Mouse (Mus musculus): ENCODE measurements around the gene Ybx2. TPM values are rescaled to one million over a fixed set of nuclear protein-coding genes. Genes with fewer than 3 reads are reported as not detected.

Ybx2 gene
- polyA plus RNA-seq, 1 experiment from 2014 or later, result 0.20 TPM

Small RNA genes within 50 kb of the gene (microRNA-seq; reads per million reads assigned to microRNA genes)
- 1.1 reads per million for gene Gm44349

Other genes starting within 250 kb of the Ybx2 start
- gene Tnfsf12, start 239.9 kb upstream of the Ybx2 start, polyA plus RNA-seq (2016; fragmentation: Nextera tagmentation; extraction: Ambion mirVana), result 3.3 and 3.6 TPM in 2 replicates
- gene Tnfsfm13, start 239.7 kb upstream of the Ybx2 start, polyA plus RNA-seq (2016; fragmentation: Nextera tagmentation; extraction: Ambion mirVana), result 0.72 and 0.98 TPM in 2 replicates
- gene Polr2a, start 177.2 kb upstream of the Ybx2 start, polyA plus RNA-seq (2016; fragmentation: Nextera tagmentation; extraction: Ambion mirVana), result 17.4 and 20.2 TPM in 2 replicates
- gene Slc35g3, start 173.8 kb upstream of the Ybx2 start, polyA plus RNA-seq (2016; fragmentation: Nextera tagmentation; extraction: Ambion mirVana), result not detected in 2 replicates
- gene Zbtb4, start 169.9 kb upstream of the Ybx2 start, polyA plus RNA-seq (2016; fragmentation: Nextera tagmentation; extraction: Ambion mirVana), result 0.43 and 0.70 TPM in 2 replicates
- gene Chrnb1, start 139.9 kb upstream of the Ybx2 start, polyA plus RNA-seq (2016; fragmentation: Nextera tagmentation; extraction: Ambion mirVana), result 0.63 and 0.64 TPM in 2 replicates
- 0.45 and 0.48 TPM in 2 replicates for gene Fgf11, start 133.9 kb upstream of the Ybx2 start, polyA plus RNA-seq (2016; fragmentation: Nextera tagmentation; extraction: Ambion mirVana)
- gene Tmem102, start 130.2 kb upstream of the Ybx2 start, polyA plus RNA-seq (2016; fragmentation: Nextera tagmentation; extraction: Ambion mirVana), result 0.59 and 0.72 TPM in 2 replicates
- gene Gm39566, start 120.5 kb upstream of the Ybx2 start, polyA plus RNA-seq (2016; fragmentation: Nextera tagmentation; extraction: Ambion mirVana), result not detected in 2 replicates
- not detected in 2 replicates for gene Spem2, start 117.3 kb upstream of the Ybx2 start, polyA plus RNA-seq (2016; fragmentation: Nextera tagmentation; extraction: Ambion mirVana)
- not detected in 2 replicates for gene Spem1, start 113.6 kb upstream of the Ybx2 start, polyA plus RNA-seq (2016; fragmentation: Nextera tagmentation; extraction: Ambion mirVana)
- 1.3 and 1.4 TPM in 2 replicates for gene Nlgn2, start 98.0 kb upstream of the Ybx2 start, polyA plus RNA-seq (2016; fragmentation: Nextera tagmentation; extraction: Ambion mirVana)
- 330 and 338 TPM in 2 replicates for gene Tmem256, start 97.3 kb upstream of the Ybx2 start, polyA plus RNA-seq (2016; fragmentation: Nextera tagmentation; extraction: Ambion mirVana)
- 37.0 and 37.7 TPM in 2 replicates for gene Plscr3, start 89.4 kb upstream of the Ybx2 start, polyA plus RNA-seq (2016; fragmentation: Nextera tagmentation; extraction: Ambion mirVana)
- 1.2 and 1.4 TPM in 2 replicates for gene Tnk1, start 77.1 kb upstream of the Ybx2 start, polyA plus RNA-seq (2016; fragmentation: Nextera tagmentation; extraction: Ambion mirVana)
- gene Tmem95, start 57.8 kb upstream of the Ybx2 start, polyA plus RNA-seq (2016; fragmentation: Nextera tagmentation; extraction: Ambion mirVana), result not detected in 2 replicates
- gene Kctd11, start 54.4 kb upstream of the Ybx2 start, polyA plus RNA-seq (2016; fragmentation: Nextera tagmentation; extraction: Ambion mirVana), result 1.3 TPM in 2 replicates
- 7.6 and 8.1 TPM in 2 replicates for gene Acap1, start 40.3 kb upstream of the Ybx2 start, polyA plus RNA-seq (2016; fragmentation: Nextera tagmentation; extraction: Ambion mirVana)
- 2.3 TPM in 2 replicates for gene 2810408A11Rik, start 34.8 kb upstream of the Ybx2 start, polyA plus RNA-seq (2016; fragmentation: Nextera tagmentation; extraction: Ambion mirVana)
- gene Neurl4, start 34.7 kb upstream of the Ybx2 start, polyA plus RNA-seq (2016; fragmentation: Nextera tagmentation; extraction: Ambion mirVana), result 4.5 and 5.7 TPM in 2 replicates
- 125 TPM in 2 replicates for gene Gps2, start 21.9 kb upstream of the Ybx2 start, polyA plus RNA-seq (2016; fragmentation: Nextera tagmentation; extraction: Ambion mirVana)
- gene Eif5a, start 13.8 kb upstream of the Ybx2 start, polyA plus RNA-seq (2016; fragmentation: Nextera tagmentation; extraction: Ambion mirVana), result 2,199 and 2,266 TPM in 2 replicates
- gene Slc2a4, start 12.4 kb downstream of the Ybx2 start, polyA plus RNA-seq (2016; fragmentation: Nextera tagmentation; extraction: Ambion mirVana), result 14.9 and 17.0 TPM in 2 replicates
- gene Cldn7, start 29.0 kb downstream of the Ybx2 start, polyA plus RNA-seq (2016; fragmentation: Nextera tagmentation; extraction: Ambion mirVana), result 2.8 and 3.3 TPM in 2 replicates
- gene Ctdnep1, start 45.4 kb downstream of the Ybx2 start, polyA plus RNA-seq (2016; fragmentation: Nextera tagmentation; extraction: Ambion mirVana), result 14.0 and 15.2 TPM in 2 replicates
- gene Elp5, start 46.7 kb downstream of the Ybx2 start, polyA plus RNA-seq (2016; fragmentation: Nextera tagmentation; extraction: Ambion mirVana), result 88.1 and 91.8 TPM in 2 replicates
- 260 and 270 TPM in 2 replicates for gene Gabarap, start 55.3 kb downstream of the Ybx2 start, polyA plus RNA-seq (2016; fragmentation: Nextera tagmentation; extraction: Ambion mirVana)
- 39.5 and 40.9 TPM in 2 replicates for gene Phf23, start 60.0 kb downstream of the Ybx2 start, polyA plus RNA-seq (2016; fragmentation: Nextera tagmentation; extraction: Ambion mirVana)
- gene Dvl2, start 64.8 kb downstream of the Ybx2 start, polyA plus RNA-seq (2016; fragmentation: Nextera tagmentation; extraction: Ambion mirVana), result 13.4 and 13.7 TPM in 2 replicates
- gene Acadvl, start 79.6 kb downstream of the Ybx2 start, polyA plus RNA-seq (2016; fragmentation: Nextera tagmentation; extraction: Ambion mirVana), result 89.9 and 91.3 TPM in 2 replicates
- gene Dlg4, start 81.1 kb downstream of the Ybx2 start, polyA plus RNA-seq (2016; fragmentation: Nextera tagmentation; extraction: Ambion mirVana), result 2.3 and 2.7 TPM in 2 replicates
- 0.51 and 0.63 TPM in 2 replicates for gene Asgr1, start 118.3 kb downstream of the Ybx2 start, polyA plus RNA-seq (2016; fragmentation: Nextera tagmentation; extraction: Ambion mirVana)
- gene Asgr2, start 156.8 kb downstream of the Ybx2 start, polyA plus RNA-seq (2016; fragmentation: Nextera tagmentation; extraction: Ambion mirVana), result 4.3 and 4.8 TPM in 2 replicates
- 0.72 and 0.80 TPM in 2 replicates for gene Mgl2, start 194.5 kb downstream of the Ybx2 start, polyA plus RNA-seq (2016; fragmentation: Nextera tagmentation; extraction: Ambion mirVana)
- 0.33 TPM in 1 of 2 replicates, not detected in the other for gene Clec10a, start 220.4 kb downstream of the Ybx2 start, polyA plus RNA-seq (2016; fragmentation: Nextera tagmentation; extraction: Ambion mirVana)

All from liver, embryonic 12.5 days (tissue).